Mouse (Mus musculus) cerebellum, postnatal 36 days (tissue): ENCODE measurements at regions not wholly inside any gene's neighbourhood (a gene's known extent, or its start where the extent isn't known, plus 50 kb on each side); places are given as distances from the start of the nearest gene placed in this dataset.

Source experiments
- DNase-seq, 2 experiments: peaks; one replicate each; pipeline ENCODE4 v3.0.0; 2021 to 2022; ENCODE audit warnings: mixed read lengths in 2 of 2

GRCm38 (mm10) chr4:105912296-105912695 lies 122.6 kb downstream of the Gm12728 start:
- no peak for DNase-seq

DNA sequence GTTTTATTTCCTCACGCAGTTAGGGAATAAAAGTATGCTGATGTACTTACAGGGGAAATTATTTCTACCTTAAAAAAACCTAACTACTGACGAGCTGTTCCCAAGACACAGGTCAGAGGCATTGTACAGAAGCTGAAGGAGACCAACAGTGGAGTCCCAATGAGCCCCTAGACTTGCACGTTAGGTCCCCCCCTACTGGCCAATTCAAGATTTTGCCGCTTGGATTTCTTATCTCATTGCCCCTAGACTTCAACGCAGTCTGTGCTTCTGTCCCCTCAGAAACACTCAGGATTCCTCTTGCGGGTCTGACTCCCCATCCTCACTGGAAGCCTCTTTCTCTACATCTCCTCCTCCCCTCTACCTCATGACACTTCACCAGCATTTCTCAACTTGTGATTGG lies 125.3 kb downstream of the Gm12728 start:
- DNase-seq, result peak in 1 of 2 experiments; percentile 4

DNA sequence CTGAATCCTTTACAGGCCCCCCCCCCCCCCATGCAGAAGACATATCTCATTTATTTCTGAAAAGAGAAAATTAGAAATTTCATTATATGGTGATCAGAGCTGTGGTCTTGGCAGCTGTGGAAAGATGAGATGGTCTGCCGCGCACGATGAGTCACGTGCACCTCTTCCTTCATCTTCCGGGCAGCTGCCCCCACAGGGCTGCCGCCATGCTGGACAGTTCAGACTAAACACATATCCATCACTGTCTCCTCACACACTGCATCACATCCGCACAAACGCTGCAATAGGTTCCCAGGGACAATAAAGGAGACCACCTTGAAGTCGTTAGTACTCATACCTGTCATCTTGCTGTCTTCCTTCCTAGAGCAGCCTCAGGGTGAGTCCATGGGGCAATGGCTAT lies 126.6 kb downstream of the Gm12728 start:
- no peak for DNase-seq

DNA sequence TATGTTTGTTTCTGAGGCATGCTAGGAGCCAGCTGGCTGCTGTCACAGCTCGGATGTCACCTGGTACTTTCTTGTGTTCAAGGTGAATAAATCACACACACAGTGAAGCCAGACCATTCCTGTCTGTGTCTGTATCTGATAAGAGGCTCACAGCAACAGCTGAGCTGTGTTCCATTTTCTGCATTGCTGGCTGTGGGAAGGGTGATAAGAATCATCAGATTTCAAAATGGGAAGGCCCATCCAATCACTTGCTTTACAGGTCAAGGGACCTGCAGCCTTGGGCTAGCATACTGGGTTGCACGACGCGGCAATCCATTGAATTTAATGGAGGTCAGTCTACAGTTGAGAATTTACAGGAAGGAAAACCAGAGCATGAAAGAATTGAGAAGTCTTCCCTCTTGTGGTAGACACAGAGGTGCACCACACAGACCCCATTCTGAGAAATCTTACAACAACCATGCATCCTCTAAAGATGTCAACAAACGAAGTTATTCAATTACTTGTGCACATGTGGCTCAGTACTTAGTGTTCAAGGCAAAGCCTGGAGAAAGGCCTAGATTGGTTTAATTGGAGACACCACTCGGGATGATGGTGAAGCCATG lies 135.2 kb downstream of the Gm12728 start:
- no peak for DNase-seq

- no peak for DNase-seq
These were observed 135.8 kb downstream of the Gm12728 start for GRCm38 (mm10) chr4:105925506-105925905.

- no peak for DNase-seq
These were observed 140.0 kb downstream of the Gm12728 start for GRCm38 (mm10) chr4:105929658-105930057.

DNA sequence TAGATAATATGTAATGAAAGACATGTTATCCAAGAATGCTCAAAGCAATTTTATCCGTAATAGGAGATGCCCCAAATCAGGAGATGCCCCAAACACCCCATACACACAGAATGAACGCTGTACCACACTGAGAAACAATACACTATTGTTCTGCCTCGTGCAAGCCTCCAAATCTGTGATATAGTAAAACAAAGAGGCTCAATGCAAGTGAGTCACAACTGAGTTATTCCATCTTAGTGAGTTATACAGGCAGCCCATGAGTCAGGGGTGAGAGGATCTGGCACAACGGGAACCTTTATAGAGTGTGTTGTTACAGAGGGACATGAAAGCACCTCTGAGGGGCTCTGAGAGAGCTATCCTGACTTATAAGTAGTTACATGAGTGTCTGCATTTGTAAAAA lies 145.3 kb downstream of the Gm12728 start:
- no peak for DNase-seq

DNA sequence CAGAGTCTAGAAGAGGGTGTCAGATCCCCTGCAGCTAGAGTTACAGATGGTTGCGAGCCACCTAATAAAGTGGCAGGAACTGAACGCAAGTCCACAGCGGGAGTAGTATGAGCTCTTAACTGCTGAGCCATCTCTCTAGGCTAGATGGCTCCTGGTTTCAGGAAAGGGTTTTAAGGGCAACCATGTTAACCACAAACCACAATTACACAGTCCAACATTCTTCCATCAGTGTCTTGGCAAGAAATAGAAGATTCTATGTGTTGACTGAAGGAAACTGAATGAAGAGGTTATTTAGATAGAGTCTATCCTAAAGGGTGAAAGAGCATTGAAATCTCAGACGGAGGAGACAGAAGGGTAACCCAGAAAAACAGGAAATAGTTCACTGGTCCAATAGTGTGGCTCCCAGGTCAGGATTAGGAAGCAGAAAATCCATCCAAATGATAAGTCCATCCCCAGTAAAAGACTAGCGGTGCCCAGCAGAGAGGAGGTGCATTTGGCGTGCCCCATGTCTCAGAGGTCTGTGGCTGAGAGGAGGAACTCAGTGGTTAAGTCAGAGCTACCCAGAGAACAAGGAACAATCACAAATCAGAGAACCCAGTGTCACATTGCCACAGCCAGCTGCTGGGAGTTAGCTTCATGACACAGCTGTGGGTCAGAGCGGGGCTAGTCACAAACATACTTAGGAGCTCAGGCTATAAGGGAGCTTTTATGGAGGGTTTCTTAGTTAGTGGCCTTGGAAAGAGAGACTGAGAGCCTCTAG lies 147.3 kb downstream of the Gm12728 start:
- no peak for DNase-seq

GRCm38 (mm10) chr4:105937587-105937986 lies 147.9 kb downstream of the Gm12728 start:
- DNase-seq, result no peak

DNA sequence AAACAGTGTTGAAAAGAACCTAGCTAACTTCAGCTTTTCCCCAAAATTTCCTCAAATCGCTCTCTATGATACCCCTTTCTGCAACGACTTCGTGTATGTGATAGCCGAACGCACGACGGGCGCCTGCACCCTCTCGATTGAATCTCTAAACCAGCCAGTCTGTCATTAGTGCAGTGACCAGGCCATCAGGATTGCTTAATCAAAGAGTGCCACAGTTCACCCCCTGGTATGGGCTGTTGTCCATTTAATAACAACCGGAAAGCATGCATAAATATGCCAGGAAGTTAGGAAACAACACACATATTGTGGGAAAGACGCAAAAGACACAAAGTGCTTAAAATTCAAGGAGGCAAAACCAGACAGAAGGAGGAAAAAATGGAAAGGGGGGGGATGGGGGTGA lies 149.2 kb downstream of the Gm12728 start:
- DNase-seq, result no peak

DNA sequence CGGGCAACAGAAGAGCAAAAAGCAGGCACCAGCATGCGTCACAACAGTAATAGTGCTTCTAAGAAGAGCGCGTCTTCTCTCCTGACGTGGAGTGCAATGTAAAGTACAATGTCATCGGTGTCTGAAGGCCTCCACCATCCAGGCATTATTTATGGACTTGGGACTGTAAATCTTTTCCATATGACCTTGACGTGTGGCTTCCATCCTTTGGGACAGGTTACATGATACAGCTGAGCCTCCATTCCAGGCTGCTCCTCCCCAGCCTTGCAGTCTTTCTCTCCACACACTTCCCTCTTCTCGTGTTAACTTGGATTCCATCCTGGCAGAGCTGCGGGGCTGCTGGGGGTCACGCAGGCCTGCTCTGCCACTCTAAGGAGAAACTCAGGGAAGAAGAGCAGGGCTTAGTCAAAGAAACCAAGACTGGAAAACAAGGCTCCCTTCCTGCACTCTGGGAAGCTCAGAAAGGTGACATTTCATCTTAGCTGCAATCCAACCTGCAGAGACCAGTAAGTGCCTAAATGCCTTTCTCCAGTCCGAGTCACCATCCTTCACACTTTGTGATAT lies 150.0 kb downstream of the Gm12728 start:
- no peak for DNase-seq

DNA sequence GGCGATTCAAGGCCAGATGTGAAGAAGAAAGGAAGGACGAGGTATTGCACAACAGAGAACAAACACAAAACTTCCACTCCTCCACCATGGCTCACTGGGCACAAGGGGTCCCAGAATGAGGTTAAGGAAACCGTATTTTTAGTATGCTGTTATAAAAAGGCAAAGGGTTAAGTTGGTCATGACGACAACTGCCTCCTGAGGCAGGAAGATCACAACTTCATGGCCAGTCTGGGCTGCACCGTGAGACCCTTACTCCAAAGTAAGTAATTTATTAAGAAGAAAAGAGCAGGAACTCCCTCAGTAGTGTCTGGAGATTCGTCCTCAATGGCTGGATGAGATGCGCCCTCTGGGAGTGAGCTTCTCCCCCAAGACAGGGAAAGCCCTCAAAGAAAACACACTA lies 151.2 kb downstream of the Gm12728 start:
- no peak for DNase-seq

GRCm38 (mm10) chr4:105941785-105942184 lies 152.1 kb downstream of the Gm12728 start:
- DNase-seq, result peak; percentile 19 to 28

DNA sequence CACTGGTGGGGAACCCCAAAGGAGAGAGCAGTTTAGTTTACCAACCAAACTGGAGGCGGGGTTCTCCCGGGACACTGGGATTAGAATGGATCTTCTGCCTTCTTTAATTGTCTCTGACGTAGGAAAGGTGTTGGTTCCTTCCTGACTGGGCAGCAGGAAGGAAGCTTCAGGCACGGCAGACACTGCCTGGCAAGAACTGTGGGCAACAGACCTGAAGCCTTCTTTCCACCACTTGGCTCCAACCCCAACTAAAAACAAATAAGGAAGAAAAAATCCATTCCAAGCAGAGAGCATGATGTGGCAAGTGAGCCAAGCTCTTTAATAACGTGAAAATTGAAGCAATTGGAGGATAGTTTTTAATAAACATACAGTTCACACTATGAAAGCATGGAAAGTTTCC lies 155.3 kb downstream of the Gm12728 start:
- DNase-seq, result no peak

DNA sequence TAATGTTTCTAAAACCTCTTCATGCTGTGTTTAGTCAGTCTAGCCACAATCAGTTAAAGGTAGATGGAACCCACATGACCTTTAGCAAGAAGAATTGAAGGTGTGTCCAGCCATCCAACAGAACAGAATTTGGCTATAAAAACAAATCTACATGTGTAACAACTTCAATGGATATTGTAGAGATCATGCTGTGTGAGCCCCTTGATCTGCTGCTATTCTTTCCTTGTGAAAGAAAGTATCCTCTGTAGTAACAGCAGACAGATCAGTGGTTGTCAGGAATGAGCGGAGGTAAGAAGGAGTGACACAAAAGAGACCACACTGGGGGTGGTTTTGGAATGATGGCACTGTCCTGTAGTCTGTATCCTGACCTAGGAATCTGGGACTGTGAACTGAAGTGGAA lies 156.3 kb downstream of the Gm12728 start:
- DNase-seq, result no peak

GRCm38 (mm10) chr4:105948326-105948725 lies 158.7 kb downstream of the Gm12728 start:
- DNase-seq, result no peak

GRCm38 (mm10) chr4:105952406-105952805 lies 162.7 kb downstream of the Gm12728 start:
- DNase-seq, result no peak

DNA sequence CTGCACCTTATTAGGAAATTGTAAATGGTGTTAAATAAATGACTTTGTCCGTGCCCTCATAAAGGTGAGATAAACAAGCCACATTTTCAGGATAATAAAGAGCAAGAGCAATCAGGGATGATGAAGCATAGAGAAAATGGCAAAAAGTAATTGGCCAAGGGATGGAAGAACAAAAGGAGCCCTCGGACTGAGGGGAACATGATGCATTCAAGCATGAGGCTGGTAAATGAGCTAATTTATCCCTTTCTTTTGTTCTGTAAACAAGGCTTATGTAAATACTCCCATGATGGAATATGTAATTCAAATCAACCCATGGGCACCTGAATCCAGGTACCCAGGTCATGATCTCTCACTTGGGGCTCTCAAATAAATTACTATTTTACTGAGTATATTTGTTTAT lies 166.8 kb downstream of the Gm12728 start:
- no peak for DNase-seq

DNA sequence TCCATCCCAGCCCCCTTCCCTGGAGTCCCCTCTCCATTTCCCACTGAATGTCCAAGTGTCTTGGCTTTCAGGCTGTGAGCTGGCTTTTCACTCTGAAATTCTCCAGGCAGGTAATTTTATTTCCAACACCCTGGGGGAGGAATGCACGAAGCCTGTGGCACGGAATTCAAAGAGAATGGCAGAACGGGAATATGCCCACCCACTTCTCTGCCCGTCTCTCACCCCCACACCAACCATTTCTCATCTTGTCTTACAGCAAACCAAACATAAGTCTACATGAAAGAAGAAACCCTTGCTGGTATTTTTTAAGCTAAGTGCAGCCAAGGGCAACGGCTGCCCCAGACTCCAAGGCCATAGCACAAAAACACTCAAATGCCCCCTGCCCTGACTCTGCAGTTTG lies 168.7 kb downstream of the Gm12728 start:
- no peak for DNase-seq

GRCm38 (mm10) chr4:105961686-105962360 lies 172.2 kb downstream of the Gm12728 start:
- DNase-seq, result no peak

DNA sequence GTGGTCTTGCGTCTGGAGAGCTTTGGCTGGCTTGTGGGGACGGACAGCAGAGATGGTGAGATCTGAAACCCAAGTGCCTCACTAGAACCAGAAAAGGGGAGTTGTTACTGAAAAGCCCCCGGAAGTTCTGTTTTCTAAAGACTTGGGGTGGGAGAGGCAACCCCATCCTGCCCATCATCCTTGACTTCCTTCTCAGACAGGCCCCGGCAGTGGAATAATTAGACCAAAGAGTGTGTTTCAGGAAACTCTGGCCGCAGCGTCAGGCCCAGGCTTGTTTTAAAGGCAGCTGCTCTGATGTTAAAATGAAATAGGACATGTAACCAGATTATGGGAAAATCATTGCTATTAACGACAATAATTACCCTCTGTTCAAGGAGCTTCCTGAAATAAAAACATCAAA lies 172.9 kb downstream of the Gm12728 start:
- no peak for DNase-seq

DNA sequence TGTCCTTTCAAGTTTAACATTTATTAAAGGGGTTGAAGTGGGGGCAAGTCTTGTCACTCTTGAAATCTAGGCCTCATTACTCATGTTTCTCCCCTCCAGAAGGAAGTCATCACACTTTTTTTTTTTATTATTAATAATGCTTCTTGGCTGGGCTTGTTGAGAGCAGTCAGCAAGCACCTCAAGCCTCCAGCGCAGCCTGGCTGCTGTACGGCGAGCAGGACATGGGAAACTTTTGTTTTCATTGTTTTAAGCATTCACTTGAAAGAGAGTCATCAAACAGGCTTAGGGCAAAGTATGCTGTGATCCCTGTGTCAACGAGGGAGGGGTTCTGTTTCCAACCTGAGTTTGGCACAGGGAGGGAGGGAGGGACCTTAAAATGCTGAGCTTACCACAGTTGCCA lies 178.7 kb downstream of the Gm12728 start:
- DNase-seq, result no peak

DNA sequence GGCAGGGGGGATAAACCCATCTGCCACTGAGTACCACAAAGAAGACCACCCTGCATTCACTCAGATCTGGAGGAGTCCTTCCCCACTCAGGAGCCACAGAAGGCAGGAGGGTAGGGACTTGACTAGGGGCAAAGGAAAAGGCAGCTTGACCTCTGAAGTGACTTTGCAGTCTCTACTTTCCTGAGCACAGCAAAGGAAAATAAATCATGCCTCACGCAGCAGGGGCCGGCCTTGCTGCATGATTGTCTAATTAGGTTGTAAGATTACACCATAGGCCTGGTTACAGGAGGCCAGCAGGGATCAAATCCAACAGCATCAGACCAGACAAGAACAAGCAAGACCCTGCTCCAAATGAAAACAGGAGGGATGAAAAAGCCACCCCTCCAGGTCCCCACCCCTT lies 180.0 kb downstream of the Gm12728 start:
- no peak for DNase-seq

DNA sequence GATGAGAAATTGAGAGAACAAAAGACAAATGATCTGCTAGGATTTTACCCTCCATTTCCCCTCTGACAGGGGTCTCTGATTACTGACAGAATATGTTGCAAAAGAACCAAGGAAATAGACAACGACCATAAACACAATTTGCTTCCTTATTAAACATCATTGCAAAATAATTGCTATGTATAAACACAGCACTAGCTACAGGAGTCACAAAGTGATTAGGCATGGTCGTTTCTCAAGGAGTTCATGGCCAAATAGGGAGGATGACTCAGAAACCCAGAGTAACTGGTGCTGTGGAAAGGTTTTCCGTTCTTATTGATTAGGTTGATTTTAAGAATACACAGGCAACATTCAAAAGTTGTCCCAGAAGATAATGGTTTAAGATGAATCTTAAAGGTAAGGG lies 180.4 kb downstream of the Gm12728 start:
- DNase-seq, result no peak
